Mouse (Mus musculus) C2C12 (cell line): Measurements from ENCODE around the gene Ube2t.

Experiments used
- CTCF ChIP-seq: IDR thresholded peaks from one replicate; pipeline ENCODE4 v1.5.1; 2011; ENCODE audit not compliant: control insufficient read depth, insufficient read depth, insufficient read length
- MAX ChIP-seq: IDR thresholded peaks from one replicate; pipeline ENCODE4 v1.6.1; 2011; ENCODE audit warnings: mild to moderate bottlenecking, control low read depth
- MYOG ChIP-seq: IDR thresholded peaks from one replicate; pipeline ENCODE4 v1.6.1; 2011; ENCODE audit not compliant: control insufficient read depth, insufficient read length; ENCODE audit errors: extremely low read depth

DNA sequence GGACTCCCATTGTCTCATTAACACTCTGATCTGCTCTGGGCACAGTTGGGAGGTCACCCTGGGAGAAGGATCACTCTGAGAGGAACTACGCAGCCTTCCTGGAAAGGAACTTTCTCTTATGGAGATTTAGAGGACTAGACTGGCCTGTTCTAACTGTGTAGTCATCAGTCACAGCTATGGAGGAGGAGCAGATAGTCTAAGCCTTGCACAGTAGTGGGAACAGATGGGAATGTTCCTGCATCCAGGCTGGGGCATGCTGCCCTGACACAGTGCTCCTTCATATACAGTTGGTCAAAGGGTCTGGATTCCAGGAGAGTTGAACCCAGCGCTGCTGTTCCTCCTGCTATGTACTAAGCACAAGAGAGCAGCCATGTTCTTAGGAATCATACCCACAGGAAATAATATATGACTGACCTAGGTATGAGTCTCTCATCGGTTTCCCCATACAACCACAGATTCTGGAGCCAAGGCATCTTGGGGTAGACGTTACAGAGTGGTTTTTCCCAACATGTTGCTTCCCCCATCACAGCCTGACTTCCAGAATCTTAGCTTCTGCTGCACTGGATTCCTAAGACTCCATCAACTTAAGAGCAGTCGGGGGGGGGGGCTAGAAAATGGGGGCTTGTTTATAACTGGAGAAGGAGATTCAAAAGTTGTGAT is 58.0 kb downstream of the Ube2t start:
- TF ChIP-seq CTCF: no peak
- TF ChIP-seq MAX: no peak
- TF ChIP-seq MYOG: no peak
